Mouse (Mus musculus): Measurements from ENCODE around the gene Gtf3c4.
A peak's percentile ranks its signal among the peaks of the same experiment; 100 is the strongest.

Gtf3c4 gene

GRCm38 (mm10) chr2:28840222-28840951, at the start of gene Gtf3c4, which contains the start of gene Ddx31:
Gene Gtf3c4, minus strand, starts transcription at chr2:28840360.
Gene Ddx31, plus strand, starts transcription at chr2:28840406.
- DNase-seq (ENCODE audit: low read depth): peak; percentile 98

DNA sequence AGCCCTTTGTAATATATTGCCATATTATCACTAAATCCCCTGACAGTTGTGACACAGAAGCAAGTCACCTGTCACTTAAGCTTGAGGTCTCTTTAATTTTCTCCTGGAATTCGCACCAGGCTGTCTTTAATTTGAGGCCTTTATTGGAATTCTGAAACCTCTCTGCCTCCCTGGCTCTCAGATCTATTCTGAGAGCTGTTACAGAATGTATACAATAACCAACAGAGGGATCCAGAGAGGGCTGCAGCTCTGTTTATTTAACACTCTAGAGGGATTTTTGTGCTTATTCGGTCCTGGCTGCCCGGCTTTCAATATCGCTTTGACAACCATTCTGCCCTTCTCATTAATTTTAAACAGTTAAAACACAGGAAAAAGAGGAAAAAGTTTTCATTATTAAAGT, 44.8 kb upstream of the Gtf3c4 start:
- DNase-seq (ENCODE audit: low read depth): no peak

- no peak for DNase-seq (ENCODE audit: low read depth)
These were observed 42.8 kb upstream of the Gtf3c4 start for GRCm38 (mm10) chr2:28882826-28883485.

DNA sequence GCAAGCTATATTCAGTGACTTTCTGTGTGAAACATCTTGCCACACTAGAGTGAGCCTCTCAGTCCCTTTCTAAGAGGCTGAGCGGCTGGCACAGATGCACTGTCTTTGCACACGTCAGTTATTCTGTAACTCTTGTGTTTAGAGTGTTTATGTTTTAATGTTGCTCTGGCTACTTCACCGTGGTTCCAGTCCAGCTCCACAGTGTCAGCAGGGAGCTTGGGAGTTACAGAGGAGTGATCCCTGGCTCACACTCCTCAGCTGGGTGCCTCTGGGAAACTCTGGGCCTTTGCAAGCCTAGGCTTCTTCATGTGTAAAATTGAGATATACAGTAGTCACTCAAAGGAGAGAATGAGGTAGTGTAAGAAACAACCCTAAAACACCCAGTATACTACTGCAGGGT, 41.9 kb upstream of the Gtf3c4 start:
- DNase-seq (ENCODE audit: low read depth): no peak

GRCm38 (mm10) chr2:28881275-28881674, 41.1 kb upstream of the Gtf3c4 start:
- no peak for DNase-seq (ENCODE audit: low read depth)

DNA sequence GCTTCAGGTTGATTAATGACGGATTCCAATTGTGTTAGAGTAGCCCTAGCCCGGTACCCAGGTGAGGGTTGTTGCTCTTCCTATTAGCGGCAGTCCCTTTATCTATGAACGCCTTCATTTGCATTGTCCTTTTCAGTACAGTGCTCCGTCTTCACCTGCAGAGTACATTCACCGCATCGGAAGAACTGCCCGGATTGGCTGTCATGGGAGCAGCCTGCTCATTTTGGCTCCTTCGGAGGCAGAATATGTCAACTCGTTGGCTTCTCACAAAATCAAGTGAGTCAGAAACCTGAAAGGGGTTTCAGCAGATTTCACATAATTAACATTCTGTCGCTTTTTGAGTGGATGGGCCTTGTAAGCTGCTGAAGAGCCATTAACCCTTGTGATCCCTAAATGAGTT, 35.4 kb upstream of the Gtf3c4 start:
- DNase-seq (ENCODE audit: low read depth): no peak

GRCm38 (mm10) chr2:28867495-28867894, 27.3 kb upstream of the Gtf3c4 start:
- DNase-seq (ENCODE audit: low read depth): no peak

GRCm38 (mm10) chr2:28863857-28864256, 23.7 kb upstream of the Gtf3c4 start:
- no peak for DNase-seq (ENCODE audit: low read depth)

GRCm38 (mm10) chr2:28860678-28861423, 20.7 kb upstream of the Gtf3c4 start:
- no peak for DNase-seq (ENCODE audit: low read depth)

GRCm38 (mm10) chr2:28859303-28859702, 19.1 kb upstream of the Gtf3c4 start:
- DNase-seq (ENCODE audit: low read depth): no peak

DNA sequence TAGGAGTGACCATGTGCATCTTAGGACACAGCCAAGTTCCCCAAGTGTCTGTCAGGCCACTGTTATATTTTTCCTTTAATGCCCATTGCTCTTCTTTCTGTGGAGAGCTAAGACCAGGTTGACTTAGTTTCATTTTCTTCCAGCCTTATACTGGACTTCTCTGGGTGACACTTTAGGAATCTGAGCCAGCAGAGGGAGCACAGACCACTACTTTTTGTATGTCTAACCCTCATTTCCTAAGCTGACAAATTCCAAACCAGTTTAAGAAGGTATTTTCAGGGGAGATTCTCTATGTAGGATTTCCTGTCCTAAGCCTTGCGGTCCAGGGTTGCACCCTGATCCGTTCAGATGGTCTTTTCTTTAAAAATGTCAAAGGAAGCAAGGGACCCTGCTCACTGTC, 15.6 kb upstream of the Gtf3c4 start:
- peak; percentile 43 for DNase-seq (ENCODE audit: low read depth)

GRCm38 (mm10) chr2:28852594-28852993, 12.4 kb upstream of the Gtf3c4 start:
- DNase-seq (ENCODE audit: low read depth): no peak

- DNase-seq (ENCODE audit: low read depth): no peak
These were observed 8.7 kb upstream of the Gtf3c4 start for GRCm38 (mm10) chr2:28848879-28849278.

DNA sequence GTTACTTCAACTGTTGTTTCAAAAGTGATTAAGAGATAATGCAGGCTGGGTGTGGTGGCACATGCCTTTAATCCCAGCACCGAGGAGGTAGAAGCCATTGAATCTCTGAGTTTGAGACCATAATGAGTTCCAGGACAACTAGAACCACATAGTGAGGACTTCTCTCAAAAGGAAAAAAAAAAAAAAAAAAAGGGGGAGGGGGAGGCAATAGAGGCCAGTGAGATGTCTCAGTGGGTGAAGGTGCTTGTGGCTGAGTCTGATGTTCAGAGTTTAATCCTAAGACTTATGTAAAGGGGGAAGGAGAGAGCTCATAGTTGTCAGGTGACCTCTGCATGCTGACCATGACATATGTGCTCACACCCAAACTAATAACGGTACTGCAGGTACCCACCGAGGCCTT, 1.9 kb upstream of the Gtf3c4 start:
- no peak for DNase-seq (ENCODE audit: low read depth)

- DNase-seq (ENCODE audit: low read depth): no peak
These were observed 499 bp downstream of the Gtf3c4 start for GRCm38 (mm10) chr2:28839501-28840221.

DNA sequence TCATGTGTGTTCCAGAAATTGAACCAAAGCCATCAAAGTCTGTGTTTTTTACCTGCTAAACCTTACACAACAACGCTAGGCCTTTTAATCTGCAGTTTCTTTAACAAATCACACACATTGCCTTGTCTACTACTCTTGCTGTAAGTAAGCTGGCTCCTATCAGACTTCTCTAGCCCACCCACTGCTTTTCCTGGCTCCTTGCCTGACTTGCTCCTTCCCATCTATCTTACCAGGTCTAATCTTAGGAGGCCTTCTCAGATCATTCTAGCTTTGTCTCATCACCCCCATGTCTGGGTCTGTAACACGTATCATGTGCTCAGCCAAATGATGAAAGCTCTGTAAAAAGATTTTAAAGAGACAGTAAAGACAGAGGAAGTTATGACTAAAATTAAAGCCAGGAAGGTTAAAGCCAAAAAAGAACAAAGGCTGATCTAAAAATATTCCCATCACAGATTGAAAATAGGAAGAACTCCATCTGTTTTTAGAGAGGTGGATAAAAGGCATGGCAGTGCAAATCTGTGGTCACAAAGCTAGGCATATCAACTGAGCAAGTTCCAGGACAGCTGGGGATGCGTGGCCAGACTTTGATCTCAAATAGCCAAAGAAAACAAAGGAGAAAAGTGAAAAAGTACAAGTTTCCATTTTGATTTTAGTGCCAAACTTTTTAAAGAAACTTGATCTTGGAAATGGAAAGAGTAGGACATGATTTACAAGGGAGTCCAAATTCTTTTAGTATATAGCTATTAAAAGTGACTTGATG, 3.8 kb downstream of the Gtf3c4 start:
- DNase-seq (ENCODE audit: low read depth): no peak

GRCm38 (mm10) chr2:28829265-28829664, 10.9 kb downstream of the Gtf3c4 start:
- peak; percentile 28 for DNase-seq (ENCODE audit: low read depth)

- DNase-seq (ENCODE audit: low read depth): no peak
These were observed 21.3 kb downstream of the Gtf3c4 start for GRCm38 (mm10) chr2:28818866-28819265.

DNA sequence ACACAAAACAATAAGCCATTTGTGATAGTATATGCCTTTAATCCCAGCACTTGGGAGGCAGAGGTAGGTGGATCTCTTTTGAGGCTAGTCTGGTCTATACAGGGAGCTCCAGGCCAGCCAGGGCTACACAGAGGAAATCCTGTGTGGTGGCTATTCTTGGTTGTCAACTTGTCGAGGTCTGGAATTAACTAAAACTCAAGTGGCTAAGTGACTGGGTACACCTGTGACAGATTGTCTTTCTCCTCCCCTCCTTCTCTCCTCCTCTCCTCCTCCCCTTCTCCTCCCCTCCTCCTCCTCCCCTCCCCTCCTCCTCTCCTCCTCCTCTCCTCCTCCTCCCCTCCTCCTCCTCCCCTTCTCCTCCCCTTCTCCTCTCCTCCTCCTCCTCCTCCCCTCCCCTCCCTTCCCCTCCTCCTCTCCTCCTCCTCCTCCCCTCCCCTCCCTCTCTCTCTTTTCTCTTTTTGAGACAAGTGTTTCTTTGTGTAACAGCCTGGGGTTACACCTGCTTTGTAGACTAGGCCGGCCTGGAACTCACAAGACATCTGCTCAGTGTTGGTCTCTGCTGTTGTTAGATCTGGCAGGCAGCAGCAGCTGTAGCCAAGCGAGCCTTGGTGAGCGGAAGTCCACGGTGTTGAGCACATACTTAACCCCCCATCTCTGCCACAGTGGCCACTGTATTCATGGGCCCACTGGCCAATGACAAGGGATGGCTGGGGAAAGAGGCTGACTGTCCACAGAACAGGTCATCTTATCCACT, 29.7 kb downstream of the Gtf3c4 start:
- DNase-seq (ENCODE audit: low read depth): no peak

GRCm38 (mm10) chr2:28808841-28809240, 31.3 kb downstream of the Gtf3c4 start:
- DNase-seq (ENCODE audit: low read depth): no peak

- DNase-seq (ENCODE audit: low read depth): no peak
These were observed 36.8 kb downstream of the Gtf3c4 start for GRCm38 (mm10) chr2:28803406-28803805.

Data from NIH3T3 (cell line).